Mouse (Mus musculus) kidney, postnatal 0 days (tissue): ENCODE measurements around the gene Gm28308. TPM values are rescaled to one million over a fixed set of nuclear protein-coding genes. Genes with fewer than 3 reads are reported as not detected.

Source experiments
- ATAC-seq: fragments of 200-750 bp; cut with Nextera tagmentation; replicated peaks from 2 replicates; pipeline ENCODE4 v1.8.0; 2017; ENCODE audit warnings: low read depth, moderate number of reproducible peaks, moderate TSS enrichment, moderate library complexity; ENCODE audit not compliant: low FRiP score
- DNase-seq: peaks from one replicate; pipeline ENCODE4 v3.0.0-alpha.2; 2016; ENCODE audit warnings: low spot score
- H3K27ac ChIP-seq: fragments of 300-500 bp; sonication (generic); 2 replicates; pipeline ENCODE4 v1.5.1; 2014; ENCODE audit warnings: mild to moderate bottlenecking
- H3K27me3 ChIP-seq: fragments of 300-500 bp; sonication (generic); 2 replicates; pipeline ENCODE4 v1.6.1; 2014; ENCODE audit warnings: low read length, mixed read lengths; ENCODE audit not compliant: insufficient read depth
- H3K36me3 ChIP-seq: fragments of 300-500 bp; sonication (generic); 2 replicates; pipeline ENCODE4 v1.6.1; 2014; ENCODE audit warnings: low read length, mixed read lengths; ENCODE audit not compliant: insufficient read depth
- H3K4me1 ChIP-seq: fragments of 300-500 bp; sonication (generic); replicated peaks from 2 replicates; pipeline ENCODE4 v1.6.1; 2014; ENCODE audit warnings: antibody characterized with exemption, low read length, mixed read lengths; ENCODE audit not compliant: insufficient read depth
- H3K4me2 ChIP-seq: fragments of 300-500 bp; sonication (generic); 2 replicates; pipeline ENCODE4 v1.6.1; 2014; ENCODE audit warnings: mild to moderate bottlenecking, low read length, moderate library complexity, mixed read lengths
- H3K4me3 ChIP-seq: fragments of 300-500 bp; sonication (generic); replicated peaks from 2 replicates; pipeline ENCODE4 v1.5.1; 2014; ENCODE audit warnings: low read depth, low read length
- H3K9ac ChIP-seq: fragments of 300-500 bp; sonication (generic); 2 replicates; pipeline ENCODE4 v1.6.1; 2014; ENCODE audit warnings: low read depth, low read length
- H3K9me3 ChIP-seq: fragments of 300-500 bp; sonication (generic); replicated peaks from 2 replicates; pipeline ENCODE4 v1.6.1; 2016; ENCODE audit warnings: low read length, inconsistent platforms, mixed read lengths
- CTCF ChIP-seq: IDR thresholded peaks from 2 replicates; pipeline ENCODE4 v1.5.1; 2016; ENCODE audit warnings: antibody characterized with exemption, low read depth, mild to moderate bottlenecking, moderate library complexity
- WGBS: fragments of 180-500 bp; shearing (Covaris S2); extraction: QIAGEN DNeasy Blood & Tissue Kit; methylation state at CpG from one replicate; pipeline ENCODE4 v1.1.7; 2014; 5-methylcytosine and 5-hydroxymethylcytosine counted together
- polyA plus RNA-seq: library from polyadenylated mRNA; unstranded; fragments of >200 nt; fragmentation: Nextera tagmentation; extraction: Ambion mirVana; gene quantifications from 2 replicates; pipeline ENCODE4 v1.2.1, GENCODE M21; 2015

Gene Gm28308
- polyA plus RNA-seq, 1 experiment from 2014 or later: 2.1 TPM

DNA sequence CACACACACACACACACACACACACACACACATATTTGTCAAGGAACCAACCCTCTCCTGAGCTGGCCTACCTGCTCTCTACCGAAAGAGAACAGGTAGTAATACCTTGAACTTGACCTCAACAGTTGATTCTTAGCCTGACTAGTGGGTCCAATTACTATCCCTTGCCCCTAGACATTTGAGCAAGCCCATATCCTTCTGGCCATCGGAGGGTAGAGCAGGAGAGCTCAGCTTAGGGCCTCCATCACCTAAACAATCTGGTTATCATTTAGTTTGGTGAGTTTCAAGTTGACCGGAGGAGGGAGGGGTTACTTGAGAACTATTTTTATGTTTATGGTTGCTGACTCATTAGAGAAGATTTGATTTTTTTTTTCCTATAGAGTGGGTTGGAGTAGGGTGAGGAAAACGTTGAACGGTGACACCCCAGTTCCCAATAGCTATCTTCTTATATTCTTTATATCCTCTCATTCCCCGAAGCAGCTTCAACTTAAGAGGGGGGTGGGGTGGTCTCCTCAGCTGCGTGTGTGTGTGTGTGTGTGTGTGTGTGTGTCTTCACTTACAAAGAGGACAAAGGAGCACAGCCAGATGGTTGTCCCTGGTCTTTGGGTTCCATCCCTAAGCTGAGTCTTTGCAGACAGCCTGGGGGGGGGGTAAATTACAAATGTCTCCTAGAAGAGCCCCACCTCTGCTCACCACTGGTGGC is 38.2 kb upstream of the Gm28308 start:
- no peak overlapping the region for H3K4me3 ChIP-seq
- H3K36me3 ChIP-seq: no peaks in the 10 kb centered on the region
- no peaks in the 10 kb centered on the region for H3K9me3 ChIP-seq
- no peak for TF ChIP-seq CTCF
- H3K9ac ChIP-seq: no peak overlapping the region
- H3K4me2 ChIP-seq: no peak overlapping the region
- peaks cover 36% of the 10 kb centered on the region for H3K27me3 ChIP-seq
- no peak overlapping the region for H3K27ac ChIP-seq
- ATAC-seq: no peak
- peaks cover 22% of the 10 kb centered on the region for H3K4me1 ChIP-seq
- 59% methylated on average over 7 of the region's 7 CpGs for WGBS
- no peak for DNase-seq

GRCm38 (mm10) chr6:52249826-52250225 is 36.7 kb upstream of the Gm28308 start:
- peaks cover 22% of the 10 kb centered on the region for H3K4me1 ChIP-seq
- no peak for TF ChIP-seq CTCF
- H3K4me2 ChIP-seq: peak overlapping the region; percentile 90
- DNase-seq (no peak), ATAC-seq (no peak)
- peak overlapping the region; percentile 52; the same call in 1 of the 2 replicates for H3K9ac ChIP-seq
- peak overlapping the region; percentile 78; the same call in 1 of the 2 replicates for H3K27ac ChIP-seq
- H3K27me3 ChIP-seq: peaks cover 26% of the 10 kb centered on the region
- peak overlapping the region; percentile 72; the same call in 1 of the 2 replicates for H3K4me3 ChIP-seq
- no peaks in the 10 kb centered on the region for H3K36me3 ChIP-seq
- no peaks in the 10 kb centered on the region for H3K9me3 ChIP-seq
- 39% methylated on average over 4 of the region's 4 CpGs for WGBS

- Histone ChIP-seq H3K27me3 (peaks cover 25% of the 10 kb centered on the region), H3K9ac (peak overlapping the region; percentile 52; the same call in 1 of the 2 replicates), H3K4me2 (peak overlapping the region; percentile 90), H3K27ac (peak overlapping the region; percentile 78; the same call in 1 of the 2 replicates), H3K4me1 (peaks cover 22% of the 10 kb centered on the region), H3K36me3 (no peaks in the 10 kb centered on the region), H3K4me3 (peak overlapping the region; percentile 72), H3K9me3 (no peaks in the 10 kb centered on the region)
- TF ChIP-seq CTCF: no peak
- no peak for DNase-seq
- WGBS: 14% methylated on average over 16 of the region's 16 CpGs
- ATAC-seq: no peak
These were observed 36.2 kb upstream of the Gm28308 start for GRCm38 (mm10) chr6:52249415-52249738.

- Histone ChIP-seq H3K36me3 (no peaks in the 10 kb centered on the region), H3K27ac (peak overlapping the region; percentile 78), H3K4me2 (peak overlapping the region; percentile 90), H3K4me1 (peaks cover 19% of the 10 kb centered on the region), H3K9ac (peak overlapping the region; percentile 60), H3K4me3 (peak overlapping the region; percentile 72), H3K9me3 (no peaks in the 10 kb centered on the region), H3K27me3 (peaks cover 20% of the 10 kb centered on the region)
- peak; percentile 77 for DNase-seq
- WGBS: 11% methylated on average over 27 of the region's 27 CpGs
- ATAC-seq: no peak
- TF ChIP-seq CTCF: no peak
These were observed 35.7 kb upstream of the Gm28308 start for GRCm38 (mm10) chr6:52248638-52249414.

DNA sequence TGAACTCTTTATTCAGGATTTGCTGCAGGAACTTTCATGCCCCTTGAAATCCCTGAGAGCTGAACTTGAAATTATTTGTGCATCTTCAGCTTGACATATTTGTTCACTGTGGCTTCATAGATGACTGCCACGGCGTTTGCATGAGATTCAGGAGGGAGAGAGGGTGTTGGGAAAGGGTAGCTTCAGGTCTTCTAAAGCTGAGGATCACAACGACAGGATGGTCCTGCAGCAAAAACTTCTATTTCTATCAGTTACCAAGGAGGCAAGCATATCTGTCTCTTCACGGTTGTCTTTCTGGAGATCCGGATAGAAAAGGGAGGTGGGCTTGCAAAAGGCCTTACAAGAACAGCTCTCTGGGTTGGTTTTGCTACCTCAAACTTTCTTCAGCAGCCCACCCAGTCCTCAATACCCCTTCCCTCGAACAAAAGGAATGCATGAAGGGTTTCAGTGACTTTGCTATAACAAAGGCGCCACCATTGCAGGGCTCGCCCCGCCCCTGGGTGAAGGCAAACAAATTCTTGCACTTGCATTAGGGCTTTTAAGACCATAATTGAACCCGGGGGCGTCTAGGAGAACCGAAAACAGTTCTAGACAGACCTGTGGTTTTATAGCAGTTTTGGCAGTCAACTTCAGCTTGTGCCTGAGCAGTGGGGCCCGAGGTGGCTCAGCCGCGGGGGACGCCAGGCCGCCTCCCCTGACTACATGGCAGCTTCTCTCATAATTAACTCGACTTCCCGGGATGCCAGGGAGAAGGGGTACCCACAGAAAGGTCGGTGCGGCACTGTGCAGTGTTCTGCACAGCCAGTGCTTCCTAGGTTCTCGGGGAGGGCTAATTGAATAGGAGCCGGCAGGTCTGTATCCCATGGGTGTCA is 34.9 kb upstream of the Gm28308 start:
- Histone ChIP-seq H3K4me1 (peaks cover 13% of the 10 kb centered on the region), H3K36me3 (no peaks in the 10 kb centered on the region), H3K9ac (peak overlapping the region; percentile 60), H3K9me3 (no peaks in the 10 kb centered on the region), H3K4me2 (peak overlapping the region; percentile 90), H3K27me3 (peaks cover 20% of the 10 kb centered on the region), H3K4me3 (peak overlapping the region; percentile 72), H3K27ac (peak overlapping the region; percentile 78)
- 10% methylated on average over 23 of the region's 23 CpGs for WGBS
- no peak for TF ChIP-seq CTCF
- no peak for ATAC-seq
- DNase-seq: no peak

- peak overlapping the region; percentile 93 for H3K9ac ChIP-seq
These were observed 33.8 kb upstream of the Gm28308 start for GRCm38 (mm10) chr6:52246916-52247315.

More at GRCm38 (mm10) chr6:52246916-52247315, 33.8 kb upstream of the Gm28308 start:
- Histone ChIP-seq H3K4me3 (peak overlapping the region; percentile 72), H3K4me1 (peaks cover 13% of the 10 kb centered on the region), H3K27ac (peak overlapping the region; percentile 88), H3K36me3 (no peaks in the 10 kb centered on the region), H3K27me3 (peaks cover 10% of the 10 kb centered on the region; the same call in 1 of the 2 replicates), H3K4me2 (peak overlapping the region; percentile 90), H3K9me3 (no peaks in the 10 kb centered on the region)
- no peak for TF ChIP-seq CTCF
- DNase-seq (no peak), ATAC-seq (no peak)
- 15% methylated on average over 3 of the region's 3 CpGs for WGBS
